Mouse (Mus musculus): ENCODE results near the gene Avpi1. TPM values are rescaled to one million over a fixed set of nuclear protein-coding genes. Genes with fewer than 3 reads are reported as not detected.
A peak's percentile ranks its signal among the peaks of the same experiment; 100 is the strongest.

The Avpi1 gene
- polyA plus RNA-seq, 1 experiment from 2014 or later, result 9.0 TPM

GRCm38 (mm10) chr19:42141998-42142397 lies 13.1 kb upstream of the Avpi1 start:
- Histone ChIP-seq H3K4me3 (no peak overlapping the region), H3K9ac (no peak overlapping the region), H3K27ac (no peak overlapping the region), H3K36me3 (no peaks in the 10 kb centered on the region), H3K9me3 (no peaks in the 10 kb centered on the region), H3K27me3 (replicated peaks) (peaks cover 15% of the 10 kb centered on the region), H3K4me1 (peaks cover 2% of the 10 kb centered on the region; the same call in 1 of the 2 replicates), H3K4me2 (replicated peaks) (no peak overlapping the region)
- 72% methylated on average over 3 of the region's 3 CpGs for WGBS
- ATAC-seq (ENCODE audit: low FRiP score, low read depth), result no peak

DNA sequence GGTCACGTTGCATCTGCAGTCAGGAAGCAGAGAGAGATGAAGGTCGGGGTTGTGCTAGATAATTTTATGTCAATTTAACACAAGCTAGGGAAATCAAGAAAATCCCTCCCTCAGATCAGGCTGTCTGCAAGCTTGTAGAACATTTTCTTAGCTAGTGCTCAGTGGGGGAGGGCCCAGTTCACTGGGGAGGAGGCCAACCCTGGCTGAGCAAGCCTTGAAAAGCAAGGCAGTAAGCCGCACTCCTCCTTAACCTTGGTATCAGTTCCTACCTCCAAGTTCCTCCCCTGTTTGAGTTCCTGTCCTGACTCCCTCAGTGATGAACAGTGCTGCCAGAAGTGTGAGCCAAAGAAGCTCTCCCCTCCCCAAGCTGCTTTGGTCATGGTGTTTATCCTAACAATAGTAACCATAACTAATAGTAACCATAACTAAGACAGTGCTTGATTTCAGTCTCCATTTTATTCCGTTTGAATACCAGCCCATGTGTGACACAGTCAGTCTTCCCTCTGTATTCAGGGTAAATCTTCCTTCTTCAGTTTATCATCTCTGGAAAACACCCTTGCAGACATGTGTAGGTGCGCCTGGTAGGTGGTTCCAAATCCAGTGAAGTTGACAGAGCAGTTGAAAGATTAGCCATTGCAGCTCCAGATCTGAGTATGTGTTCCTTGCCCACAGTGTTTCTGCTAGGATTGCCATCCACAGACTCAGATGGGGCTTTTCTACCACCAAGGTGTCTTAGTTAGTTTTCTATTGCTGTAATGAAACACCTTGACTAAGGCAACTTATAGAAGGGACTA lies 11.1 kb upstream of the Avpi1 start:
- Histone ChIP-seq H3K4me3 (no peak overlapping the region), H3K4me1 (no peaks in the 10 kb centered on the region), H3K36me3 (no peaks in the 10 kb centered on the region), H3K9me3 (no peaks in the 10 kb centered on the region), H3K4me2 (replicated peaks) (no peak overlapping the region), H3K9ac (no peak overlapping the region), H3K27ac (no peak overlapping the region), H3K27me3 (replicated peaks) (no peaks in the 10 kb centered on the region)
- no peak for ATAC-seq (ENCODE audit: low FRiP score, low read depth)
- 84% methylated on average over 5 of the region's 5 CpGs for WGBS

- 91% methylated on average over 15 of the region's 15 CpGs for WGBS
These were observed 9.8 kb upstream of the Avpi1 start for GRCm38 (mm10) chr19:42138517-42139285.

DNA sequence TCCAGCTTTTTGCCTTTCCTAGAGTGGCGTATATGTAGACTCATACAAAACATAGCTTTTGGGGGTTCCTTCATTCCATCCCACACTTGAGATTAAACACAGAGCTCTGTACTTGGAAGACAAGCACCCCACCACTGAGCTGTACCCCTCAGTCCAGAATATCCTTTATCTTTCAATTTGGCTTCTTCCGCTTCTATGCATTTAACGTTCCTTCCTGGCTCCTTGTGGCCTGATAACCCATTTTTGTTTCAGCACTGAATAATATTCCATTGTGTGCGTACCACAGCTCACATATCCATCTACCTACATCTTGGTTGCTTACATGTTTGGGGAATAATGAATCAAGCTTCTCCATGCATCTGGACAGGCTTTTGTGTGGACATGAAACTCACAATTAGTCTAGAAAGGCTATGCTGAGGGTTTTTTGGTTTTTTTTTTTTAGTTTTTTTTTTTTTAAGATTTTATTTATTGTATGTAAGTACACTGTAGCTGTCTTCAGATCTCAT lies 8.4 kb upstream of the Avpi1 start:
- no peak for ATAC-seq (ENCODE audit: low FRiP score, low read depth)
- WGBS, result 92% methylated on average over 4 of the region's 4 CpGs

More at GRCm38 (mm10) chr19:42138517-42139285, 9.8 kb upstream of the Avpi1 start:
- Histone ChIP-seq H3K4me1 (no peaks in the 10 kb centered on the region), H3K9ac (no peak overlapping the region), H3K4me2 (replicated peaks) (no peak overlapping the region), H3K27ac (no peak overlapping the region), H3K27me3 (replicated peaks) (no peaks in the 10 kb centered on the region), H3K36me3 (no peaks in the 10 kb centered on the region), H3K4me3 (no peak overlapping the region), H3K9me3 (no peaks in the 10 kb centered on the region)
- no peak for ATAC-seq (ENCODE audit: low FRiP score, low read depth)

DNA sequence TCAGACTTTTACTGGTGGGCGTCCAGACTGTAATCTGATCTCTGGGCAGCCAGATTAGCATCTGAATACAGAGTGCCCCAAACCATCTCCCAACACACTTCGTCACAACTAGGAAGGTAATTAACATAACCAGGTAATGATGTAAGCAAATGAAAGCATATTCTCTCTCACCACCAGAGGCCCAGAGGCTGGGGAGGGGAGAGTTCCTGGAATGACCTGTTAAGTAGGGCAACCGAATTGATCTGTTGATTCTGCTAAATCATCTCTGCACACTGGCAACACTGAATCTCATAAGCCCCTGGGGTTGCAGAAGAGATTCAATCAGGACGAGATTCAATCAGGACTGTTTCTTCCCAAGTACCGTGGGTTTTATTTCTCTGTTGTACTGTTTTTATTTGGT lies 7.3 kb upstream of the Avpi1 start:
- H3K9me3 ChIP-seq, result no peaks in the 10 kb centered on the region
- WGBS, result 21% methylated on average over 5 of the region's 5 CpGs
- ATAC-seq (ENCODE audit: low FRiP score, low read depth), result no peak
- H3K36me3 ChIP-seq, result no peaks in the 10 kb centered on the region
- H3K4me3 ChIP-seq, result no peak overlapping the region
- no peak overlapping the region for H3K9ac ChIP-seq
- no peak overlapping the region for H3K27ac ChIP-seq
- no peaks in the 10 kb centered on the region for H3K27me3 ChIP-seq (replicated peaks)
- no peak overlapping the region for H3K4me2 ChIP-seq (replicated peaks)
- no peaks in the 10 kb centered on the region for H3K4me1 ChIP-seq

More for the DNA sequence above, 8.4 kb upstream of the Avpi1 start:
- Histone ChIP-seq H3K36me3 (no peaks in the 10 kb centered on the region), H3K4me2 (replicated peaks) (no peak overlapping the region), H3K4me1 (no peaks in the 10 kb centered on the region), H3K4me3 (no peak overlapping the region), H3K9me3 (no peaks in the 10 kb centered on the region), H3K27me3 (replicated peaks) (no peaks in the 10 kb centered on the region), H3K27ac (no peak overlapping the region), H3K9ac (no peak overlapping the region)

DNA sequence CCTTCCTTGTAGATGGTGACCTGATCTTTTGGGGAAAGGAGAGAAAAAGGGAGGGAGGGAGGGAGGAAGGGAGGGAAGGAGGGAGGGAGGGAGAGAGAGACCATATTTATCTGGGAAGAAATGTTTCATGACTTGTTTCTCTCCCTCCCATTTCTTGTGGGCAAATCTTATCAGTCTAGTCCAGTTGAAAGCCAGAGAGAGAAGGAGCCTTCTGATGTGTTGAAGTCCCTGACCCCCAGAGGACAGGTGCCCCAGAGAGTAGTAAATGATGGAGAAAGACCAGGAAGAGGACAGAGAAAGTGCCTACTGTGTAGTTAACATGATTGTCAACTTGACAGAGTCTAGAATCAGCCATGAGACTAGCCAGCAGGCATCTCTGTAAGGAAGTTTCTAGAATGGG lies 6.2 kb upstream of the Avpi1 start:
- Histone ChIP-seq H3K27me3 (replicated peaks) (no peaks in the 10 kb centered on the region), H3K4me3 (no peak overlapping the region), H3K4me1 (peaks cover 3% of the 10 kb centered on the region; the same call in 1 of the 2 replicates), H3K9ac (no peak overlapping the region), H3K9me3 (no peaks in the 10 kb centered on the region), H3K27ac (no peak overlapping the region), H3K4me2 (replicated peaks) (no peak overlapping the region), H3K36me3 (no peaks in the 10 kb centered on the region)
- no peak for ATAC-seq (ENCODE audit: low FRiP score, low read depth)

GRCm38 (mm10) chr19:42131101-42131500 lies 2.2 kb upstream of the Avpi1 start:
- Histone ChIP-seq H3K36me3 (no peaks in the 10 kb centered on the region), H3K4me3 (no peak overlapping the region), H3K4me1 (peaks cover 21% of the 10 kb centered on the region), H3K27ac (no peak overlapping the region), H3K9ac (no peak overlapping the region), H3K27me3 (replicated peaks) (0 out of 2 replicates have a peak, but pooled peaks cover 4% of the 10 kb centered on the region), H3K4me2 (replicated peaks) (no peak overlapping the region), H3K9me3 (no peaks in the 10 kb centered on the region)
- 62% methylated on average over 5 of the region's 5 CpGs for WGBS
- no peak for ATAC-seq (ENCODE audit: low FRiP score, low read depth)

GRCm38 (mm10) chr19:42130294-42130606 lies 1.4 kb upstream of the Avpi1 start:
- H3K9me3 ChIP-seq, result no peaks in the 10 kb centered on the region
- no peak overlapping the region for H3K9ac ChIP-seq
- no peaks in the 10 kb centered on the region for H3K36me3 ChIP-seq
- ATAC-seq (ENCODE audit: low FRiP score, low read depth), result no peak
- no peak overlapping the region for H3K4me3 ChIP-seq
- H3K4me2 ChIP-seq (replicated peaks), result peak overlapping the region; percentile 93; the same call in 1 of the 2 replicates
- H3K27me3 ChIP-seq (replicated peaks), result 0 out of 2 replicates have a peak, but pooled peaks cover 4% of the 10 kb centered on the region
- peaks cover 21% of the 10 kb centered on the region for H3K4me1 ChIP-seq
- H3K27ac ChIP-seq, result no peak overlapping the region
- 55% methylated on average over 3 of the region's 3 CpGs for WGBS

DNA sequence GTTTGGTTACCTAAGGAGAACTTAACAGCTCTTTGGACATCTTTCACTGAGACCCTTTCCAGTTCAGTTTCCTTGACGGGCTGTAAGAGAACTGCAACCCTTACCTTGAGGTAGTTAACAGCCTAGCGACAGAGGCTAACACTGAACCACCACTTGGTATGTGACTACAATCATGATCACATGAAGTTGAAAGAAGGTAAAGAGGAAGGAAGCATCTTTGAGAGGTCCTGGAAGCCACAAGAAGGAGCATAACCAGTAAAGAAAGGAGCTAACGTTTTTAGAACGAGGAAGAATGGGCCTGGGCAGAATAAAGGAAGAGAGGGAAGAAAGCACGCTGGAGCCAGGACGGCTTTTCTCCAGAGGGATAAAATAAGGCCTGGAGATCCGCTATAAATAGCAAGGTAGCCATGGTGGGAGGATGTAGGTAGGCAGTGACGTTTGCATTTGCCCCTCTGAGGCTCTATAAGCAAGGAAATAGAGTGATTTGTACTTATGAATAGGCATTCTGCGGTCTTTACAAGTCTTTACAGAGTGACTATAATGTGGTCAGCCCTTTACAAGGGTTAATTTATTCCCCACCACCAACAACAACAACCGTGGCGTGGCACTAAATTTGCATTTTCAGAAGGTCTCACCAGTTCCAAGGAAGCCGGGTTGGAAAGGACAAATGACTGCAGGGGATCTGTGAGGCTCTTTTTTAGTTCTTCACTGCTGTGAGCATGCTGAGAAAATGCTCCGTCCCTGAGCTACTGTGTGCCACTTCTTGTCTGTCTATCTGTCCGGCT lies 842 bp upstream of the Avpi1 start:
- WGBS, result 12% methylated on average over 14 of the region's 14 CpGs
- Histone ChIP-seq H3K27ac (no peak overlapping the region), H3K4me2 (replicated peaks) (peak overlapping the region; percentile 93), H3K4me1 (peaks cover 21% of the 10 kb centered on the region), H3K27me3 (replicated peaks) (0 out of 2 replicates have a peak, but pooled peaks cover 4% of the 10 kb centered on the region), H3K4me3 (peak overlapping the region; percentile 49; the same call in 1 of the 2 replicates), H3K36me3 (peaks cover 3% of the 10 kb centered on the region; the same call in 1 of the 2 replicates), H3K9me3 (no peaks in the 10 kb centered on the region), H3K9ac (no peak overlapping the region)
- peak; percentile 35 for ATAC-seq (ENCODE audit: low FRiP score, low read depth)

GRCm38 (mm10) chr19:42128052-42128740 lies 663 bp downstream of the Avpi1 start:
- 0 out of 2 replicates have a peak, but pooled peaks have one; percentile 1 for ATAC-seq (ENCODE audit: low FRiP score, low read depth)
- peaks cover 21% of the 10 kb centered on the region for H3K4me1 ChIP-seq
- H3K27me3 ChIP-seq (replicated peaks), result 0 out of 2 replicates have a peak, but pooled peaks cover 4% of the 10 kb centered on the region
- peaks cover 12% of the 10 kb centered on the region for H3K36me3 ChIP-seq
- no peaks in the 10 kb centered on the region for H3K9me3 ChIP-seq
- peak overlapping the region; percentile 49 for H3K4me3 ChIP-seq
- peak overlapping the region; percentile 93 for H3K4me2 ChIP-seq (replicated peaks)
- 5% methylated on average over 23 of the region's 23 CpGs for WGBS
- peak overlapping the region; percentile 52 for H3K9ac ChIP-seq
- H3K27ac ChIP-seq, result no peak overlapping the region

- Histone ChIP-seq H3K4me2 (replicated peaks) (no peak overlapping the region), H3K27me3 (replicated peaks) (0 out of 2 replicates have a peak, but pooled peaks cover 4% of the 10 kb centered on the region), H3K27ac (no peak overlapping the region), H3K9me3 (no peaks in the 10 kb centered on the region), H3K36me3 (peaks cover 18% of the 10 kb centered on the region), H3K9ac (no peak overlapping the region), H3K4me1 (peaks cover 21% of the 10 kb centered on the region), H3K4me3 (no peak overlapping the region)
- no peak for ATAC-seq (ENCODE audit: low FRiP score, low read depth)
- WGBS, result 93% methylated on average over 5 of the region's 5 CpGs
These were observed 1.8 kb downstream of the Avpi1 start for GRCm38 (mm10) chr19:42127024-42127423.
